Mouse (Mus musculus): Measurements from ENCODE around the gene Cfap65.

DNA sequence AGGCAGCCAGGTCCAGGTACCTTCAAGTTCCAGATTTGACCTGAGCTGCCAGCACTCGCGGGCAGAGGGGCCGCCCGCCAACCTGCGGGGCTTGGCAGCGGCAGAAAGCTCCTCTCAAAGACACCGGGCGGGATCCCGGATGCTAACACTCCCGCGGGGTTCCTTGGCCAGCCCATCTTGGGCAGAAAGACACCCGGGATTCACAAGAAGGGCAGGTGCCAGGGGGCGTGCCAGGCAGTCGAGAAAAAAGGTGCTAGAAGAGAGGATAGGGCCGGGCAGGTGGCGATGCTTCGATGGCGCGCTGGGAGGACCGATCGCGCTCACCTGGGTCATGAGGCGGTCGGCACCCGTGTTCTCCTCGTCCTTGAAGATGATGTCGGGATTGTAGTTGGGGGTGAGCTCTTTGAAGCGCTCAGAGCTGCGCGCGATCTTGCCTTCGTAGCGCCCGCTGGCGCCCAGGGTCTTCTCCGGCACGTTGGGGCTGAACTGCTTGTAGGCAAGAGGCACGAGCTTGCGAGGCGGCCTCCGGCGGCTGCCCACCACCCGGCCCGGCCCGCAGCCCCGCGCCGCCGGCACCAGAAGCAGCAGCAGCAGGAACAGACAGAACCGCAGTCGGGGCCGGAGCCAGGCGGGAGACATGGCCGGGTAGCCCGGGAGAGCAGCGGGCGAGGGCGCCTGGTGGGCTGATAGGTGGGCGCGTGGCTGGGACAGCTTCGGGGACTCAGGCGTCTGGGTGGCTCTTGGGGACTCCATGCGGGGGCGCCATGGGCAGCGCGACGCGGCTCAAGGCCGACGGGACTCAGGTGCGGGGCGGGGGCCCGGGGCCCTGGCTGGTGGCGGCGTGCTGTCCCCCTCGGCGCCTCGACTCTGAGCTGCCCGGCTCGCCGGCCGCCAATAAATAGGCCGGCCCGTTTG is 15.4 kb upstream of the Cfap65 start:
- no peak for TF ChIP-seq CTCF (IDR thresholded peaks at IDR 0.05; ENCODE audit: extremely low read depth, insufficient read depth, insufficient read length, insufficient replicate concordance)
- no peak for TF ChIP-seq POLR2A (IDR thresholded peaks at IDR 0.05; ENCODE audit: low read depth, low read length)

All from spleen, adult 2 months (tissue).